Mouse (Mus musculus) ovary, postnatal 14 days (tissue): ENCODE results near the gene Crybb2.
"Not testable (repeated sequence)": the region's sequence is repeated elsewhere in the genome, so short reads cannot be mapped to it uniquely, and the experiment has no call there.

Experiments used
- DNase-seq: peaks from one replicate; pipeline ENCODE4 v3.0.0; 2022; ENCODE audit warnings: low spot score

Gene Crybb2

DNA sequence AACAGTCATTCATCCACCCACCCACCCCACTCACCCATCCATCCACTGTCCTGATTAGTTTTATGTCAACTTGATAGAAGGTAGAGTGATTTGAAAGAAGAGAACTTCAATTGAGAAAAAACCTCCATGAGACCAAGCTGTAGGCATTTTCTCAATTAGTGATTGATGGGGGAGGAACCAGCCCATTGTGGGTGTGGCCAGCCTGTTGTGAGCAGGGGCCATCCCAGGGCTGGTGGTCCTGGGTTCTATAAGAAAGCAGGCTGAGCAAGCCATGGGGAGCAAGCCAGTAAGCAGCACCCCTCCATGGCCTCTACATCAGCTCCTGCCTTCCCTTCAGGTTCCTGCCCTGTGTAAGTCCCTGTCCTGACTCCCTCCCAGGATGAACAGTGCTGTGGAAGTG, at the start of gene Crybb2:
Crybb2 (minus strand) TSS at position 101 of the 400 bp plus-strand sequence.
- no peak for DNase-seq

DNA sequence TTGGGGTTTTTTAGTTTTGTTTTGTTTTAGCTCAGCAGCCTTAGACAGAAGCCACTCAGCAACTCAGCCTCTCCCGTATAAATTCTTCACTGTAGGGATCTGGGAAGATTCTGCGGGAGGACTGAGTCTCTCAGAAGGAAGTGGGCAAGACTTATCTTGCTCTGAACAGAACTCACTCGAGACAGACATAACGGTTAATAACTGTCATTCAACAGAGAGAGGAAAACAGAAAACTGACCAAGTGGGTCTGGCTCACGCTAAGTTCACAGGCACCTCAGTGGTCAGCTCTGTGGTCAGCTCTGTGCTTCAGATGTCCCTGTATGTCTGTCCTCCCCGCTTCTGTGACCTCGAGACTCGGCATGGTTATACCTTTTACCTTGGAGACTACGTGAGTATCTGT, 49.4 kb upstream of the Crybb2 start:
- no peak for DNase-seq

DNA sequence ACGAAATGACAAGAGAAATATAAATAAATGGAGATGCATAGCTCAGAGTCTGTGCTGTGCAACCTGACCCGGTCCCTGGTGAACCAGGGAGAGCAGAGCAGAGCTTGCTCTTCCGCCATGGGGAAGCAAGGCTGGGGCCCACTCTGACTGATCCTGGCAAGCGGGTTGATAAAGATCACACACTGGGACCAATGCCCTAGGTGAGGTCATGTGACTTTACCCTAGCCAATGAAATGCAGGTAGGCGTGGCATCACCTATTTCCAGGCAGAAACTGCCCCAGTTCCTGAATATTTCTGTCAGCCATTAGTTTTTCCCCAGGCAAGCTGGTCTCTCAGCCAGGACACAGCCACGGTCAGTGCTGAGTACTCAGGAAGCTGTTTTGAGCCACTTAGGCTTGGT, 48.8 kb upstream of the Crybb2 start:
- DNase-seq: no peak

DNA sequence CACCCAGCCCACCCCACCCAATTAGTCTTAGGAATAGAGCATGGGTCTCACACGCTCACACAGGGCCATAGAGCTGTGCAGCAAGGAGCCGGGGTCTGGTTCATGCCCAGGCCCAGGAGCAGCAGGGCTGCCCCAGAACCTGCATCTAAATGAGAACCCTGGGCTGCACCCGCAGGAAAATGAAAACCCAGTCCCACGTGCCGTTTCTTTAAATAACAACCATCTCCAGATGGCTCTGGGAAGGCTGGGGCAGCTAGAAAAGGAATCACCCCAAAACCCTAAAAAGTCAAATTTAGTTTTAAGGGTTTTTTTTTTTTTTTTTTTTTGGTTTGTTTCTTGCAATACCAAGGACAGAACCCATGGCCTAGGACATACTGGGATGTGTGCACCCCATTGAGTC, 47.4 kb upstream of the Crybb2 start:
- DNase-seq: no peak

DNA sequence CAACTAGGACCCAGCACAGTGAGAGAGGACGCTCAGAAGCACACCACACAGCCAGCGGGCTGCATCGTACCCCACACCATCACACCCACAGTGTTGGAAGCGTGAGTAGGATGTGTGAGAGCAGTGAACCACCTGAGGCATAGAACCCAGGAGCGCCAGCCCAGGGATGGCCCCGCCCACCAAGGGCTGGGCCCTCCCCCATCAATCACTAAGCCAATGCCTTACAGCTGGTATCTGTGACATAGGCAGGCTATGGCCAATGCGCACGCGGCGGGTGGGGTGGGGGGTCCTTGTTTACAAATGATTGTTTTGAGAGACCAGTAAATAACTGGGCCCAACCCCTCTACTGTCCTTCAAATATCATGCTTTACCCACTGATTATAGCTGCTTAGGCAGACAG, 46.0 kb upstream of the Crybb2 start:
- no peak for DNase-seq

DNA sequence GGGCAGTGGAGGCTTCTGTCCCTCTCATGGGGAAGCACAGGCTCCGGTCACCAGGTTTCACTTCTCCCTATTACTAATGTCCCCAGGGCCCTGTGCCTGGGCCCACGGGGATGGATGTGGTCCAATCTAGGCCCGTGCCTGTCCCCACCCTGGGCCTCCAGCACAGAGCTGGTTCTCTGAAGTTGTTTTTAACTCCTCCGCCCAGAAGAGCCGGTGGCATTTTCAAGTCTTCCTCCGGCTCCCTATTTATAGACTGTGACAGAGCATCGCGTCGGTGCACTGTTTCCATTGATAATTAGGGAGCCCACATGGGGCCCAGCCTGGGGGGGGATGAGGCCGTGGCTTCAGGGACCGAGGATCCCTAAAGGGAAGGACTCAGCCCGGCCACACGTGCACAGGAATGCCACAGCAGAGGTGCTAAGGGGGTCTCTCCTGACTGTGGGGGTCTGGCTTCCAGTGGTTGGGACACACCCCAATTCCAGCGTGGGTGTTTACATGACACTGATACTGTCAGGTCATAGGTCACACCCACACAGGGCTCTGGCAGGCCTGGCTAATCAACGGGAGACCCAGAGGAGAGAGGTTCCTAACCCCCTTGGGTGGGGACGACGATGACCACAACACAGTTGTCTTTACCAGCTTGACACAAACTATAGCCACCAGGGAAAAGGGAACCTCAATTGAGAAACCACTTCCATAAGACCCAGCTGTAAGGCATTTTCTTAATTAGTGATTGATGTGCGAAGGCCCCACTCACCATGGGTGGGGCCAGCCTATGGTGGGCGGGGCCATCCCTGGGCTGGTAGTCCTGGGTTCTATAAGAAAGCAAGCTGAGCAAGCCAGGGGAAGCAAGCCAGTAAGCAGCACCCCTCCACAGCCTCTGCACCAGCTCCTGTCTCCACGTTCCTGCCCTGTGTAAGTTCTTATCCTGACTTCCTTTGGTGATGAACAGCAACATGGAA, 44.6 kb upstream of the Crybb2 start:
- DNase-seq: no peak

DNA sequence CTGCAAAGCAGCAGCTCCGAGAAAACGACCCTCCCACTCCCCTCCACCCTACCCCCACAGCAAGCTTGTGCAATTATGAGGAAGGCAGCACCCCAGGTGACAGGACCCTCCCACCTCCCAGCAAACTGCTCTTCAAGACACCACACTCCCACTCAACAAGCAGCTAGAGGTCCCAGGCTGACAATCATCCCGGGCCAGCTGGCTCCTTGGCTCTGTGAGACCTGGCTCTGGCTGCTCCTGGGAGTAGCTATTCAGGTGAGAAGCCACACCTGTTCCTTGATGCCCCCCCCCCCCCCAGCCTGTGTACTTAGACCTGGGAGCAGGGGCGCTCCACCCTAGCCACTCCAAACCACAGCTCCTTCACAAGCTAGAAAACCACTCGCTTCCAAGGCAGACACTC, 43.2 kb upstream of the Crybb2 start:
- no peak for DNase-seq

DNA sequence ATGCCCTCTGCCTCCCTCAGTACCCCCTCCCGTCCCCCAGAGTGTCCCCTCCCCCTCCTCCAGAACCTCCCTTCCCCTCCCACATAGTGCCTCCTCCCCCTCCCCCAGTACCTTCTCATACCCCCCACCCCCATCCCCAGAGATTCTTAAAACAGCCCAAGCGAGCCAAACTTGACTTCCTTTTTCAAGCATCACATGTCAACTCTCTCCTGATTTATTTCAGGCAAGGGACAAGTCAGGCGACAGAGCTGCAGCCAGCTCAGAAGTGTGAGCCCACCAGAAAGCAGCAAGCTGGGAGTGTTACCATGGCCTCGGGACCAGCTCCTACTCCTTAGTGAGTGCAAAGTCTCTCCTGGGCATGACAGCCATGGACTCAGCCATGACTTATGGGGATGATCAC, 41.4 kb upstream of the Crybb2 start:
- no peak for DNase-seq

DNA sequence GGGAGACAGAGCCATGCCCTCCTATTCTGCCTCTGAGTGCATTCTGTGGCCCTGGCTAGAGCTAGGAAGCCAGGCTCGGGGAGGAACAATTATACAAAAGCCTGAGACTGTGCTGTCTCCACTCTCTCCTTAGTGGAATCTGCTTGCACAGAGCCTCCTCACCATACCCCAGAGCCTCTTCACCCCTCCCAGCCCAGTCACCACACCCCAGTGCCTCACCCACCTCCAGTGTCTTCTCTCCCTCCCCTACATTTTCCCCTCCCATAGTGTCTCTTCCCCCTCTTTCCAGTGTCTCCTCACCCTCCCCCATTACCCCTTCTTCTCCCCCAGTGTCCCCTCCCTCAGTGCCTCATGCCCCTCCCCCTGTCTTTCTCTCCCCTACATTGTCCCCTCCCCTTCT, 41.0 kb upstream of the Crybb2 start:
- DNase-seq: no peak

DNA sequence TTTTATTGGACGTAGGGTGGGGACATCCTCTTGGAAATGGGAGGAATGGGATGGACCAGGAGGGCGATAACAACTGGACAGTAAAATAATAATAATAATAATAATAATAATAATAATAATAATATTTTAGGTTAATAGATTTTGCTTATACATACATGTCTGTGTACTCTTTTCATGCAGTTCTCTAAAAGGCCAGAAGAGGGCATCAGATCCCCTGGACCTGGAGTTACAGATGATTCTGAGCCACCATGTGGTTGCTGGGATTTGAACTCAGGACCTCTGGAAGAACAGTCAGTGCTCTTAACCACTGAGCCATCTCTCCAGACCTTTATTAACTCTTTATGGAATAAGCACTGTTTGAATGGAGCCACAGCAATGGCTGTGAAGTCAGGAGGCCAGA, 39.7 kb upstream of the Crybb2 start:
- DNase-seq: not testable (repeated sequence)

DNA sequence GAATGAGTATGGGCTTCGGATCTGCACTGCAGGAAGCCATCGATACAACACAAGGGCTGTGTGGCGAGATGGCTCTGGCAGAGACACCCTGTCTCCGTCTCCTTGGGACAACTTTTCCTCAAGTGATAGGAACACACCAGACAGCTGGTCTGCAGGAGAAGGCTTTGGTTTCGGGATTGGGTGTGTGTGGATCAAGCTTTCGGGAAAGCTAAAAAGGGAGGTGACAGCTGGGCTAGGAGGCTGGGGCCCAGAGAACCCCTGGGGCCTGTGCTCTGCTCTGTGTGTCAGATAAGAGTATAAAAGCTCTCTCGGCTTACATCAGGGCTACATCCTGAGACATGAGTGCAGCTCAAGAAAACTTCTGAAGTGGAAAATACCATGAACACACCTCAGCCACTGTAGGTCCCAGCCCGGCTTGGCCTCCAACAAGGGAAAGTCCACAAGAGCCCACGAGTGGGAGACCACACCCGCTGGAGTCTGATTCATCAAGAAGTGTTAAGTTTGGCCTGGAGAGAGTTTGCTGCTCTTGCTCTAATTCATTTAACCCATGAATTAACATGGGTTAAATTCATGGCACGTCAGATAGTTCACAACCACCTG, 38.3 kb upstream of the Crybb2 start:
- DNase-seq: no peak

DNA sequence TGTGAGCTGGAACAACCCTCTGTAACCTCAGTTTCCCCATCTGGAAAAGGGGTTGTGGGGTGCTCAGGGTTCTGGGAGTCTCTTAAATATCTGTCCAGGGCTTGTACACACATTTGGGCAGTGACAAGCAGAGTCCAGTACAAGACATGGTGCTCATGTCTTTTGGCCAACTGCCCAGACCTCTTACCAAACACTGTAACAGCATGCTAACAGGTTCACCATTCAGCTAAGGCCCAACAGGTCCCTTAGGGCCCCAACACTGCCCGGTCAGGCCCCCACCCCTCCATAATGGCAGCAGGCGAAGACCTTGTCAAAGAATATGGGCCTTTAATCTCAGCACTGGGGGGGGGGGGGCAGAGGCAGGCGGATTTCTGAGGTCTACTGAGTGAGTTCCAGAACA, 37.8 kb upstream of the Crybb2 start:
- DNase-seq: no peak

DNA sequence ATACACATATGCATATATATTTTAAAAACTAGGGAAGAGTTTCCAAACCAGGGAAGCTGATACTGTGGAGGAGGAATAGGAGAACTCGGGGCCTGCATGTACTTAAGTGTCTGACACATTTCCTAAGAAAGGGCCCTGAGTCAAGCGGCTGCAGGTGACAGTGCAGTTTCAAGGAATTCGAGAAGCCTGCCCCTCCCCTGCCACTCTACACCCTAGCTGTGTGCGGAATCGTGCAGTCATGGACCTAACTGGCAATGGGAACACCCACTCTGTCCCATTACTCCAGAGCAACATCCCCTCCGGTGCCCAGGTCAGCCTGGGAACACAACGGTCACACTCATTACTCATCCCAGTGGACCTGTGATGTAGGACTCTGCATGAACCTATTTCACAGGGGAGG, 36.7 kb upstream of the Crybb2 start:
- no peak for DNase-seq

DNA sequence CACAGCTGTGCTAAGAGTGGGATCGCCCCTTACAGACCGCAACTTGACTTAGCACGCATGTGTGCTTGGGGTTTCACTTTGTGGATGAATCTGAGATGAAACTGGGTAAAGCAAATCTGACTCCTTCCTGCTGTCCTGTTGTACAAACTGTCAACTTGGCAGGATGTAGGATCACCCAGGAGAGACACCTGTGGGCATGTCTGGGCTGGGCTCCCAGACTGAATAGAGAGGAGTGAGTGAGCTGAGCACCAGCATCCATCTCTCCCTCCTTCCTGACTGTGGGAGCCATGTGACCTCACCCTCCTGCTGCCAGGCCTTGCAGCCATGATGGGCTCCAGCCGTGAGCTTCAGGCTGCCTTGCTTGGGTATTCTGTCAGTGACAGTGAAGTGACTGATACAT, 35.6 kb upstream of the Crybb2 start:
- no peak for DNase-seq

DNA sequence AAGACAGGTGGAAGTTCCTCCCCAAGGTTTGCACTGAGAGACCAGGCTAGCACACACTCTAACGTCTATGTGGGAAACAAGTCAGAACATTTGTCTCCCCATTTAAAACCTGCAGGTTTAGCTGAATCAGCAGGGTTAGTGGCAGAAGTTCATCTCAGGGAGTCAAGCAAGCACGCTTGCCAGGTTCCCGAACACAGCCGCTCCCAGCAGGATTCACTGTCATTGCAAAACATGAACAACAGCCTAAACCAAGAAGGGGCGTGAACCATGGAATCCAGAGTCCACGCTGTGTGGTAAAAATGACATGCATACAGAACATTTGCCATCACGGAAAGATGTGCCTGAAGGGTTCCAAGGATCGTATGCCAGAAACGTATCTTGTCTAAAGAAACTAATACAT, 35.1 kb upstream of the Crybb2 start:
- DNase-seq: no peak

DNA sequence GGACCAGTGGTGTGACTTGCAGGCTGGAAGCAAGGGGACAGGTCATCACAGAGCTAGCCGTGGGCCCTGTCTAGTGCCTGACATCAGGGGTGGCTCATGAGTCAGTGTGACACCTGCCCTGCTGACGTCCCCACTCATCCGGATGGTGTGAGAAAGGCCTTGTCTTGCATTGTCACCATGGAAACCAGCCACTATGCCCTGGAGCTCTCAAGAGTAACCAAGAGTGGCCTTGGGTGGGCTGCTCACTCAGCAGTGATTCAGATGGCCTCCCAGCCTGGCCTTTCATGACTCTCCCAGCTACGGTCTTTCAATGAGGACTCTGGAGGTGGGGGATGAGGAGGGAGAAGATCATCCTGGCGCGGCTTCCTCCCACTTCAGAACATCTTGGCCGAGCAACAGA, 32.5 kb upstream of the Crybb2 start:
- DNase-seq: no peak

DNA sequence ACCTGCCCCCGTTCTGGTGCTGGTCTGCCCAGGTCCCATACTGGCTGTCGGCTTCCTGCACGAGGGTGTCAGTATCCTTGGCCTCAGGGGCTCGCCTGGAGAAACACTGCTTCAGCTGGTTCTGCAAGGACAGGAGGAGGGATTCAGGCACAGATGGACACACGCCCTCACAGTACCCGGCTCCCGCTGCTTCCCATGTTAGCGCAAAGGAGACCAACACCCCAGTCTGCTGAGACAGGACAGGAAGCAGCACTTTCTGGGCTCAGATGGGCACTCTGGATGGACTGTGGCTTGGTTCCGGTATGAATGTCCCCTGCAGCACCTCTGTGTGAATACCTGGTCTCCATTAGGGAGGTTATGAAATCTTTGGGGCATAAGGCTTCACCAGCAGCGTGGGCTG, 31.5 kb upstream of the Crybb2 start:
- DNase-seq: no peak

DNA sequence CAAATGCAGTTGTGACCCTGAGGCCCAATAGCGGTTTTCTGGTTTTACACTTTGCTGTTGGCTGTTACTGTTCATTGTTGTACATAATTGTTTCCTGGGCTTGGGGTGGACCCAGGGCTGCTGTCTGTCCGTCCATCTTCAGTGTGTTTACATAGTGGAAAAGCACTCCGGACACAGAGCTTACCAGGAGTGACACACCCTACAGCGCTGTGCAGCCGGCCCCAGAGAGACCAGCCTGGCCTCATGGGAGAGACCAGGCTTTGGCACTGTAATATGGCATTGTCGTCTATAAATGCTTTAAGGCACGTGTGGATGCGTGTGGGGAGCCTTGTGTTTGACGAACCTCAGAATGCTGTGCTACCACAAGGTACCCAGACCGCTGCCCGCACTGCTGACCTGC, 30.5 kb upstream of the Crybb2 start:
- DNase-seq: no peak

DNA sequence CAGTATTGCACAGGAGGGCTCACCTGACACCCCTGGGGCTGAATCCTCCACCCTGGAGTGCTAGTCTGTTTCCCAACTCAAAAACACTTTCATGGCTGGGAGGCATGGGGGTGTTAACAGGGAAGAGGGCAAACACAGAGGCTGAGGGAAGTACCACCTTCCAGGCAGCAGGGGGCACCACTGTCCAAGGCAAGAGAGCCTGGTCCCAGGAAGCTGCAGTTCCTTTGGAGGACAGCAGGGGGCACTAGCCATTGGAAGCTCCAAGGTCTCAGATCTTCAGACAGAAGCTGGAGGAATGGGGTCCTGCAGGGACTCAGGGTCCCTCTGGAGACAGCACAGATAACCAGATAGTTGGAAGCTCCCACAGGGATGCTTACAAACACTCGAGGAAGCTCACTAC, 29.6 kb upstream of the Crybb2 start:
- DNase-seq: peak; percentile 93

DNA sequence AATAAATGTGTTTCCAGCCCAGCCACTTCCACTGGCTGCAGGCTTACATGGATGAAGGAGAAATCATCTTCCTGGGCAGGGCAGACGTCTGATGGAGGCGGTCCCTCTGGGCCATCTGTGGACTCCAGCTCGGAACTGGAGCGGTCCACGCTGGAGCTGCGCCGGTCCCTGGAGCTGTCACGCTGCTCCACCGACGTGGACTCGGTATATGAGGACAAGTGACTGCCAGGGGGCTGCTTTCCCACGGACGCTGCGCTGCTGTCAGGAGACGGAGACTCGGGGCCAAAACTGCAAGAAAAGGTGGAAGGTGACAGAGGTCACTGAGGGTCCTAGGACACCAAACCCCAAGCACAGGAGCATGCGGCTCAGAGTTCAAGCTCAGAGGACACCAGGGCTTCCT, 27.6 kb upstream of the Crybb2 start:
- no peak for DNase-seq

DNA sequence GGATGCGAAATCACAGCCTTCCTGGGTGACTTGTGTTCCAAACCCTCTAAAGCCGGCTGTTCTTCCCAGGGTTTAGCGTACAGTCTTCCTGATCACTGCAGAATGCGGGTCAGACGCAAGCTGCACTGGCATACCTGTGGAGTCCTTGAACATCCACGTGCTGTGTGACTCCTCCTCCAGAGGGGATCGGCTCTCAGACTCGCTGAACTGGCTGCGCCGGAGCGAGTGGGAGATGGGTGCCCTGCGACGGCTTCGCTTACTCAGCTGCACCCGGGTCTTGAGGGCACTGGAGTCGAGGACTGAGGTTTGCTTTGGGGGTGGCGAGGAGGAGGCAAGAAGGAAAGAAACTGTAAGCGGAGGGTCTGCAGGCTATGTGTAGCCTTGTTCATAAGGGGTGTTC, 25.5 kb upstream of the Crybb2 start:
- DNase-seq: no peak

DNA sequence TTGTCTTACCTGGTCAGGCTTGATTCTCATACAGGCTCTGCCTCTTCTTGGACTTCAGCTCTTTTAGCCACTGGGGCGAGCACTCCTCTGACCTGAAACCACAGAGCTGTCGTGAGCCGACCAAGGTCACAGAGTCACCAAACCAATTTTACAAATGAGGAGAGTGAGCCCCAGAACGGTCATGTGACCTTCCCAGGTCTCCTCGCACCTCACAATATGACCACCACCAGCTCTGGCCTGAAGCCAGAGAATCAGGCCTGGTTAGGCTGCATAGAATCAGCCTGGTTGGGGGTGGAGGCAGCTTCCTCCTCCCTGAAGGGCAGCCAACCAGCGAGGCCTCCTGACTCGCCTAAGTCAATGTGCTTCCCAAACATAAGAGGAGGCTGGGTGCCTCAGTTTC, 22.5 kb upstream of the Crybb2 start:
- no peak for DNase-seq

DNA sequence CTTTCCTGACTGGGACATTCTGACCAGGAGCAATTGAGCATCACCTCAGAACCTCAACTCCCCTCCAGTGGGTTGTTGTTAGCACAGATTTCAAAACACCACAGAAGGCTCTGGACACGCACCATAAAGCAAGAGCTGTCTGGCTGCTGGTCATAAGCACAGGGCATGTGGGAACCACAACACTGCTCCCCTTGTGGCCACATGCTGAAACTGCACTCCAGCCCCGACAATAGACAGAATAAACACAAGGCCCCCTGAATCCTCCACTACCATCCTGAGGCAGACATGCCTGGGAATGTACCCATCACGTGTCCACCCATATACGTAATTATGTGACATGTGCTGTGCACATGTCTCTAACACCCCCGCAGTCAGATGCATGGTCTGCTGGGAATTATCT, 21.2 kb upstream of the Crybb2 start:
- no peak for DNase-seq

DNA sequence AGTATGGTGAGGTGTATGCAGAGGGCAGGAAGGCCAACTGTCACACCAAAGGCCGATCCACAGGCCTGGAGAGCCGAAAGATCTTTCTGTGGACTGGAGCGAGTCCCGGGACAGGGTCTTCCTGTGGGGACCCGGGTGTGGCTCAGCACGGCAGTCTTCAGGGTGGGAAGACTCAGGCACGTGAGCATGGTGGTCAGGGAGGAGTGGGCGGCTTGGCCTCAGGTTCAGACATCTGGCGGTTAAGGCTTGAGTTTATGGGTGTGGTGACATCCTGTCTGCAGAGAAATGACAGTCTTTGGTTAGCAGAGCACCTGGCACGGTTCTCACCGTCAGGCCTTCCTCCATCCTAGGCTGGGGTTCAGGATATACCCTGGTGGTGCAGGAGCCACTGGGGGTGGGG, 20.8 kb upstream of the Crybb2 start:
- DNase-seq: no peak
